Mouse (Mus musculus) megakaryocyte-erythroid progenitor cell, adult 5-6 weeks (primary cell): ENCODE data around the gene Il1r2. TPM values are rescaled to one million over a fixed set of nuclear protein-coding genes. Genes with fewer than 3 reads are reported as not detected.

Experiments
- ATAC-seq: replicated peaks from 2 replicates; pipeline ENCODE4 v1.8.0; 2016; ENCODE audit warnings: mild to moderate bottlenecking, inconsistent platforms; ENCODE audit not compliant: severe bottlenecking, poor library complexity, low FRiP score, low TSS enrichment
- total RNA-seq, 2 experiments: library from RNA; stranded (forward) in 1 of 2; stranded (reverse) in 1 of 2; fragments of 200-1000, 215-1000 nt in 1 of 2; fragments of >200 nt in 1 of 2; fragmentation: Nextera tagmentation in 1 of 2; gene quantifications; 2 replicates each; pipeline ENCODE4 v1.2.3; 2014 to 2017

Gene Il1r2
- total RNA-seq, 2 experiments from 2014 or later = 1.4 TPM; not detected in 1

DNA sequence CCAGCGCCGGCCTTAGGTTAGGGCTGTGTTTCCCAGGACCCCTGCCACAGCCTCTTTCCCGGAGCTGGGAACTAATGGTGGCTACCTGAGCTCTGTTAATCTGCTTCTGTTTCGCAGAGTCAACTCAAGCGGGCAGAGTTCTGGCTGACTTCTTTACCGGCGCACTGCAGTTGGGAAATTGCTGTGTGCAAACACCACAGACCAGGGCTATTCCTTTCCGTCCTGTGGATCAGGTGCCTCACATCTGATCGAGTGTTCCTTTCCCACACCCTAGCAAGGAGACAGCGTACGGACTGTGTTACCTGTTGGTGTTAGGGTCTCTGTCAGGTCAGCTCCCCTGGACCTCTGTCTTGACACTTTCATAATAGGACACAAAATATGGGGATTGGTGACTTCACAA, 15.9 kb upstream of the Il1r2 start:
- ATAC-seq = no peak

DNA sequence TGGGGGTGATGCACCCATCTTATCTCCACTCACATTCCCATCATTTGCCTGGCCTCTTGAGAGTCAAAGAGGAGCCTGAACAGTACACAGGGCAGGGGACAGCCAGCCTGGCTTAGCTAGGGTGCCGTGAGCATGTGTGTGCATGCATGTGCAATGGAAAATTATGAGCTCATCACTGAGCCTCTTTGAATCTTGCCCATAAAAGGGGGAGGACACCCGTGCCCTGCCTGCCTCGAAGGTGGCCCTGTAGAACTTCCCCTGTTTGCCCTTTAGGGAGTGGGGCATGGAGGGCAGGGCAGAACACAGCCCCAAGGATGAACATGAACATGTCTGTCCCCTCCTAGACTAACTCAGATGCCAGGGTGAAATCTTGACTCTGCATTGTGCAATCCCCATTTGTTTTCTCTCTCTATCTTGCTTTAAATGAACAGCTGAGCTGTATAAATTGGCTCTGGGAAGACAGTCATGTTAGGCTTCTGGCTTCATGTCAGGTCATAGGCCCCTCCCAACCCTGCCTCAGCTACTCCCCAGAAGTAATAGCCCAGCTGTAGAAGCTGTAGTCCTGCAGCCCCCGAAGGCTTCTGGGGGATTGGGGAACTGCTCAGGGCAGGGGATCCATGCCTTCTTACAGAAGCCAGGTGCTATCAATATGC, 14.6 kb upstream of the Il1r2 start:
- ATAC-seq = no peak

DNA sequence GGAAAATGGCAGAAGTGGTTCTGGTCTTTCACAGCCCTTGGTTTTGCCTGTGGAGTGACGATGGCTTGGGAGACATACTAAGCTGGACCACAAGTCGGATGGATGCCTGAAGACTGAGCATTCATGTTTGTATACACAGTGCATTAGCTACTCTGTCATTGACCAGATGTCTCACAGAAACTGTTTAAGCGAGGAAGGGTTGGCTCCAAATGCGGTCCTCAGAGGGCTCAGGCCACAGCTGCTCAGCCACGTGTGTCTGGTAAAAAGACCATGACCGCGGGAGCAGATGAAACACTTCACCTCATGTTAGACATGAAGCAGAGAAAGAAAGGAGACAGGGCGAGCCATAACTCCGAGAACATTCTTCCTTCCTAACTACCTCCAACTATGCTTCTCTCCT, 12.5 kb upstream of the Il1r2 start:
- no peak for ATAC-seq

DNA sequence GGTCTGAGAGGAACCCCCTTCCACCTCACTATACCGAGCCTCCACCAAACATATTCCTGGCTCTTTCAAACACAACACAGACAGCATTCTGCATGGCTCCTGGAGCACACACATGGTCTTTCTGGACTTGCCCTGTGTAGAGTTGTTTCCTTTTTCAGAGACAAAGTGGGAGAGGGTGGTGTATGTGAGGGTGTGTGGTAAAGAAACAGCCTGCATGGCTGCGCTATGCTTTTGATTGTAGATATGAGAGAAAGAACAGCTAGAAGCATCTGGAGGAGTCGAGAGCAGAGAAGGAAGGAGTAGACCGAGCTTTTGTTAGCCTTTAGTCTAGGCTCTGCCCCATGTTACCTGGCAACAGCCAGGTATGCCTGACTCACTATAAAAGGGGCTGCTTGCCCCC, 10.5 kb upstream of the Il1r2 start:
- ATAC-seq = no peak

DNA sequence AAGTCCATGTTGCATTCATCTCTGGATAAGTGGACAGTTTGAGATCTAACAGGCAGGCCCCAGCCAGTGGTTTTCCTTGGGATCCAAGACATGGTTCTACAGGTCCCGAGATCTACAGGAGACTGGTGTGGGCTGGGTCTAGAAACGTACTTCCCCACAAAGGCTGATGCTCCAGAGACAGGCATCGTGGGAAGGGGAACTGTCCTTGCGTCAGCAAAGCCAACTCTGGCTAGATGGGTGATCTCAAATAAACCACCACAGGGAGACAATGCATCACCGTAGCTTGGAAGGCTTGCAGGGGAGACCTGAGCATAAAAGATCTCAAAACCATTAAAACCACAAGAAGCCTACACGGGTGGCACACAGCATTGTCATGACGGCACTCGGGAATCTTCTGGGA, 9.4 kb upstream of the Il1r2 start:
- ATAC-seq = no peak

DNA sequence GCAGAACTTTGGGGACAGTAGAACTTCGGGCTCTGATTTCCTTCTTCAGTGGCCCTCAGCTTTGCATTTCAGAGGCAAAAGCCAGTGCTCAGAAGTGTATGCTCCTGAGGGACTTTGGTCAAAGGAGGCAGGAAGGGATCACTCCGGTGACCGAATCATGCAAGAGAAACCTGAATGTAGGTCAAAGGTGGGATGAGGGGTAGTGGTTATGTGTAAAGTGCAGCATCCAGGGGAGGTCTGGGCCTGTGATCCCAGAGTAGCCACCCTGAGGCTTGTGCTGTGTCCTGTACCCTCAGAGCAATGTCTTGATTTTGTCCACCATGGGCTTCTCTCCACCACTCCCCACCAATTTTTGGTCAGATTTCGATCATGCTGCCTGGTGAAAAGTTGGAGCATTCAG, 1.3 kb upstream of the Il1r2 start:
- no peak for ATAC-seq

DNA sequence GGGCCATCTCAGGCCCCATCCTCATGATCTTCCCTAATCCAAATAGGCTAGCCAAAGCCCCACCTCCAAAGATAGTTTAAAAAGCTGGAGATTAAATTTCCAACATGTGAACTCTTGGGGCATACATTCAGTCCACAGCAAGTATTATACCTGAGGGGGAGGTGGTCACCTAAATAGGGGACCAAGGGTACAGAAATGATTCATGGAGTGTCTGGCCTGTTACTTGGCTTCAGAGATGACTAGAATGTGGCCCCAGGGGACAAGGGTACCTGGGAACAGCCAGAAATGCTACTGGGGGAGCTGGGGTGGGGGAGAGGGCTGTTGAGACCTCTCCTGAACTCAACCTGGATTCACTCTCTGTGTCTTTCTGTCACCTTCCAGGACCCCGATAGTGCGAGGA, 3.4 kb downstream of the Il1r2 start:
- no peak for ATAC-seq

DNA sequence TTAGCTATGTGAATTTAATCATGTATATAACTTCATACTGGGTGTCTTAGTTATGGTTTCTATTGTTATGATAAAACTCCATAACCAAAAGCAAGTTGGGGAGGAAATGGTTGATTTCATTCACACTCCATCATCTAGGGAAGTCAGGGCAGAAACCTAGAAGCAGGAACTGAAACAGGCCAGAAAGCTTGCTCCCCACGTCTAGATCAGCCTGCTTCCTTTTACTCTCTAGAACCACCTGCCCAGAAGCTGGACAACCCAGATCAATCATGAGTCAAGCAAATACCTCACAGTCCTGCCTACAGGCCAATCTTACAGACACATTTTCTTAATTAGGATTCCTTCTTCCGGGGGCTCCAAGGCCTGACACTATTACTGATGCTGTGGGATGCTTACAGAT, 7.2 kb downstream of the Il1r2 start:
- no peak for ATAC-seq

DNA sequence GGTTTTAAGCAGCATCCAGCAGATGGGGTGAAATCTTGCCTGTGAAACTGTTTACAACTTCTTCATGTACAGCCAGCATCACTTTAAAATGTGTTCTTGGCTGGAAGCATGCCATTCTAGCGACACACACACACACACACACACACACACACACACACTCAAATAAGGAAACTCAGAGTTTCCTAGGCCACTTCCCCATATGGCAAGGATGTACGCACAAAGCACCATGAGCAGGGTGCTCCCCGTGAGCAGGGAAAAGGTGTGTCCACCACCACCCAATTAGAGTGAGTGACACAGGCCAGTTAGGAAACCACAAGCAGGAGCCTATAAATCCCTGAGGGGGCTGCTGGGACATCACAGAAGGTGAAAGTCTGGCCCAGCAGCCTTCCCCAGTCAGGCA, 10.5 kb downstream of the Il1r2 start:
- ATAC-seq = no peak

DNA sequence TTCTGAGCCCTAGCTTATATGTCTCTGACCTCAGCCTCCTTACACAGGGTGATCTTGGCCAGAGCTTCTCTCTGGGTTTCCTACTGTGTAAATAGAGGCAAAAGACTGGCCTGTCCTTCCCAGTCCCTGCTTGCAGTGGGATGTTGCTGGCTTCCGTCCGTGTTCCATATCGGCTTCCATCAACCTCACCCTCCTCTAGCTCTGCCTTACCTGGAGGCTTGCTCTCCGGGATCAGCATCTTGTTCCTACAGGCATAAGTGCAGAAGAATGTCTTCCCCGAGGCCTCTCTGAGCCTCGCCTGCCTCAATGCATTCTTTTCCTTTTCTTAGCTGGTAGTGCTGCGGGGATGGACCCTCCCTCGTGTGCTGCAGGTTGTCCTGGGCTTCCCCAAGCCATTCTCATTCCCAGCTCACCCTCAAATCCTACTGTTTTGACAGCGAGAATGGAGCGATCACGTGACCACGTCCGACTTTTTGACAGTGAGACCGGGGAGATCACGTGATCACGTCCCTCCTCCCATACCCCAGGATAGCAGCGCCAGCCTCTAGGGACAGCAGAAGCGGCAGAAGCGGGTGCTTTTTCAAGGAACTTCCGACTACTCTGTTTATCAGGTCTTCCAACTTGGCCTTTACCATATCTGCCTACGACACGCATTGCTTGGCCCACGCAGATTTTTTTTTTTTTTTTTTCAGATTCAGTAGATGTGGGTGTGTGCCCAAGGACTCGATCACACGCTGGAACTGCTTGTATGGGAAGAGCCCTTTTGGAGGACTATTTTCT, 11.7 kb downstream of the Il1r2 start:
- ATAC-seq = peak; percentile 92

DNA sequence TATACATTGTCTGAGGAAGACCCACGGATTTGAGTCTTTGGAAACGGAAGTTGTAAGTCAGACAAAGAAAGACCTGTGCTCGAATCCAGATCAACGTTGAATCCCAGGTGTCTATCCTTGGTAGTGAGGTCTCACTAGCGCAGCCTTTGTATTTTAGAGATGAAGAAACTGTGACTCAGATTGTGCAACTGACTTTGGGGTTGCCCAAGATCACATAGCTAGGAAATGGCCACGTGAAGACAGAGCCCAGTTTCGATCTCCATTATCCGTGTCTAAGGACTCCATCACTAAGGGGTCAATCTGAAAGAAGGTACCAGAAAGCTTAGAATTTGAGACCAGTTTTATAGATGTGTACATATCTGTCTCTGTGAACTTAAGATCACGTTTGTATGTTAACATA, 17.3 kb downstream of the Il1r2 start:
- no peak for ATAC-seq

DNA sequence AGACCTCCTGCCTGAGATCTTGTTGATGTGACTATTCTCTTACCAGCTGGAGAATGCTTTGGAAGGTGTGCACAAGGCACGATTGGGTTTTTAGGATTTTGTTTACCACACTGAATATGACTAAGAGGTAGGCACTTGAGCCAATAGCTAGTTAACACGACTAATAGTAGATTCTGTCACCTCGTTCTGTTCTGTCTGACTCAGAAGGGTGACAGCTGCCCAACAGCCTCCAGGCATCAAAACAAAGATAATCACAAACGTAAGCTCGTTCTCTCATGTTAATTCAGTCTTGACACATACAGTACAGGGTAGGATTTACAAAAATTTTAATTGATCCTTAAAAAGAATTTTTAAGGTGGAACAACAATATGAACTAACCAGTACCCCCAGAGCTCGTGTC, 18.7 kb downstream of the Il1r2 start:
- no peak for ATAC-seq

DNA sequence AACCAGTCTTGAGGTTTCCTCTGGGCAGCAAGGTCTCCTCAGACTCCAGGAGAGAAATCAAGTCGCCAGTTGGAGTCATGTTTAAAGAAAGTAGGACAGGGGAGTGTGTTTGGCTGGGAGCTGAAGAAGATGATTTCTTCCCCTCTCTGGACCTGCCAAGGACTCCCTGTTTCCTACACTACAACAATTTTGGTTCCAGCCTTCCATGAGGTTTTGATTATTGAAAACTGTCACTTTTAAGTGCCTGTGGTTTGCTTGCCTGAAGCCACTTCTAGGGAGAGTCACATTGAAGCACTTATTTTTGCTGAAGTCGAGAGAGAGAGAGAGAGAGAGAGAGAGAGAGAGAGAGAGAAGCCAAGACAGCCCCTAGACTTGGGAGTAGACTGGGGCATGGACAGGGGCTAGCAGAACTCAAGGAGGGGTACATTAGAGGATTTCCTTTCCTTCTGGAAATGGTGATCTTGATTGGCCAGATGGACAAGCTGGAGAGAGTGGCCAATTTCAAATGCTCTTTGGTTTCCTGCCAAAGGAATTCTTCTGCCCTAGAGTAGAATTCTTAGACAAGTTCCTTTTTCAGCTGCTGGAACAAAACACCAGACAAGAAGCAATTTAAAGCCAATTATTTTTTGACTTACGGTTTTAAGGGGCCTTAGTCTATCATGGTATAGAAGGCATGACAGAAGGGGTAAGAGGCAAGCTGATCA, 20.9 kb downstream of the Il1r2 start:
- ATAC-seq = no peak

DNA sequence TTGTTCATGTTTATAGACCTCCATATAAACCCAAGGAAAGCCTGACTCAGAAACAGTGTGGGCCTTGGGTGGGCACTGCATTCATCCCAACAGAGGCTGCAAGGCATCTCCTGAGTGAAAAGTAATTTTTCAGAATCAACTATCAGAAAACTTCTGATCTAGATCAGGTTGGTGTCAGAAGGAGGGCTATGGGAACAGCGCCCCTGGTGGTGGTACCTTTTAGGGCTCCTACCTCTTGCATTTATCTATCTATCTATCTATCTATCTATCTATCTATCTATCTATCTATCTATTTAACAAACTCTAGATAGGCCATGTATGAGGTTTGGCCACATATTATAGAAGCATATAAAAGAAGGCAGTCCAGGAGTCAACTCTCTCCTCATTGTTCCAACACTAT, 21.7 kb downstream of the Il1r2 start:
- ATAC-seq = no peak

DNA sequence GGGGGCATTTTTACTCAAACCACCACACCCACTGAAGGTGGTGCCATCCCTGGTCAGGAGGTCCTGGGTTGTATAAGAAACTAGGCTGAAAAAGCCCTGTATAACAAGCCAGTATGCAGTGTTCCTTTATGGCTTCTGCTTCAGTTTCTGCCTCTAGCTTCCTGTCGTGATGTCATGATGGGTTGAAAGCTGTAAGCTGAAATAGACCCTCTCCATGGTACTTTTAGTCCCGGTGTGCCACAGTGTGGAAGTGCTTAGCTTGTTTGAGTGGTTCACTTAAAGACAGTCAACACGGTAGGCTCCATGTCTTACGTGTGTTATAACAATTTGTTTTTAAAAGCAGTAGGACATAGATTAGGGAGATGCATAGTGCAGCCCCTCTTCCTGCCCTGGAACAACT, 32.4 kb downstream of the Il1r2 start:
- no peak for ATAC-seq

DNA sequence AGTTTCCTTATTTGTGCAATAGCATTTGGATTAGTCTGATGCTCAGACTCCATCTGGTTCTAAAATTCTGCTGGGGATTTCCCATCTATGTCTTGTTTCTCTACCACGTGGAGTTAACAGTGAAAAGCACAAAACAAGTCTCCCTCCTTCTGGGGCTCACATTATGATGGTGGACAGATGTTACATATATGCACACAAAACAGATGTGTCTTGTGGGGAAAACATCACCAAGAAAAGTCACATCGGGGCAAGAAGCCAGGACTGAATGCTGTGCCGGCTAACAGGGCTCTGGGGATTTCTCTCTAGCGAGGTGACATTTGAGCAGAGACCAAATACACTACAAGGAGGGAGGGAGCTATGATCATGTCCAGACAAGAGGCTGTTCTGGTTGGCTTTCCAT, 32.8 kb downstream of the Il1r2 start:
- ATAC-seq = no peak

DNA sequence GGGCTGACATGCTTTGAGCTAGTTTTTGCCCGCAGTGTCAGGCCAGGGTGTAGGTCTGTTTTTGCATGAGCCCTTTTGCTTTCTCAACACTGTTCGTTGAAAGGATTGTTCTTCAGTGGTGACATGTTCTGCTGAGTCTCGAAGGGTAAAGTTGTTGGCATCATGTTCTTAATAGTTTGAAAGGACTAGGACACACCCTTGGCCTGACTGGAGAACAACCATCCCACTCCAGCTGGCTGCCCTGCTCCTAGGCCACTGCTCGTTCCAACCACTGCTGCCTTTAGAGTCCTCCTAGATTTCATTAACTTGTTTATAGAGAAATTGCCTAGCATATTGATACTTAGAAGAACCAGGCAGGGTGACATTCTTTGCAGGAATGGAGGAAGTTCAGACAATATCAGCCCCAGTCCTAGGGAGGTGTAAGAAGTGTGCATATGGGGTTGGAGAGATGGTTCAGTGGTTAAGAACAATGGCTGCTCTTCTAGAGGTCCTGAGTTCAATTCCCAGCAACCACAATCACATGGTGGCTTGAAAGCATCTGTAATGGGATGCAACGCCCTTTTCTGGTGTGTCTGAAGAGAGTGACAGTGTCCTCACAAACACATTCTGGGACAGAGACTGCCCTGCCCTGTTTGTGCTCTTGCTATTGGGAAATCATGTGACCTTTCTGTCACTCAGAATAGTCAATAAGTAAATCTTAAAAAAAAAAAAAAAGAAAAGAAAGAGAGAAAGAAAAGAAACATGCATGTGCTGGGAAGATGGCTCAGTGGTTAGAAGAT, 34.3 kb downstream of the Il1r2 start:
- no peak for ATAC-seq

DNA sequence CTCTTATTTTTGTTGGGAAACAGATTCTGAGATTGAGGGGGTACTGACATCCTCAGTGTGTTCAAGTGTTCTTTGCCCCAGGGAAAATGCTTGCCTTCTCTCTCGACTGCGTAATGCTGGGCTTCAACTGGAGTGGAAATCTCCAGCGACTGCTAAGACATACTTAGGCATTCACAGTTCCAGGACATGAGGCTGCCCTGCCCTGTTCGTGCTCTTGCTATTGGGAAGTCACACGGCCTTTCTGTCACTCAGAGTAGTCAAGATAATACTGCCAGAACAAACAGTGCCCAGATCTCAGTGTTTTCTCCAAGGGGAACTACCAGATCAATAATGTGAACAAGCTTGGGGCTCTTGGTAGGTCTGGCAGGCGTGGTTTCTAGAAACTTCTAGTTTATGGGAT, 35.9 kb downstream of the Il1r2 start:
- no peak for ATAC-seq

DNA sequence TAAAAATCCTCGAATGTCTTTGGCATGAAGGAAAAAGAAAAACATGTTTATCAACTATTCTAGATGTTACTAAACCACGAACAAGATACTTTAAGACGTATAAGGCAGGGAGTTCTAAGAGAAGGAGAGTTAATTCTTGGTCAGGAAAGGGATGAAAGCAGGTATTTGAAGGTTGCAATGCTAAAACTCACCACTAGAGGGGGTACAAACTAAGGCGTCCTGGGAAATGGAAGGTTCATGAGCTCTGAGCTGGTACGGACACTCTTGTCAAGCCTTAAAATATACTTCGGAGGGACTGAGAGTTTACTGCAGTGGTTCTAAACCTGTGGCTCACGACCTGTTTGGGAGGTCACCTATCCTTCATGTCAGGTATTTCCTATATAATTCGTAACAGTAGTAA, 41.4 kb downstream of the Il1r2 start:
- ATAC-seq = peak; percentile 60; the same call in 1 of the 2 replicates

DNA sequence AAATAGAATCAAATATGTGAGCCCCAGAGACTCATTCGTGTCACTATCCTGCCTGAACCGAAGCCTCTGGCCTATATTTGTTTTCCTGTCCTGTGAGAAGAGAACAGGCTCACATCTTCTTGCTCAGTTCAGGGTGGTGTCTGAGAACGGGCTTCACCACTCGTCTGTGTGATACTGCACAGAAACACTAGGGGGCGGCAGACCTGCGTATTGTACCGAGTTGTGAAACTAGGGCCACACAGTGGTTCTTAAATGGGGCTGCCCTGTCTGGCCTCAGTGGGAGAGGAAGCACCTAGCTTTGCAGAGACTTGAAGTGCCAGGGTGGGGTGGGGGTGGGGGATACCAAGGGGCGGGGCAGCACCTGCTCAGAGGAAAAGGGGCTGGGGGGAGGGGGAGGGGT, 42.5 kb downstream of the Il1r2 start:
- ATAC-seq = peak; percentile 86
